Mouse (Mus musculus) spleen, postnatal 14 days (tissue): ENCODE results near the gene Crip3.

Source experiments
- DNase-seq, 2 experiments: peaks; one replicate each; pipeline ENCODE4 v3.0.0; 2021 to 2022; ENCODE audit warnings: low spot score in 2 of 2

The Crip3 gene

DNA sequence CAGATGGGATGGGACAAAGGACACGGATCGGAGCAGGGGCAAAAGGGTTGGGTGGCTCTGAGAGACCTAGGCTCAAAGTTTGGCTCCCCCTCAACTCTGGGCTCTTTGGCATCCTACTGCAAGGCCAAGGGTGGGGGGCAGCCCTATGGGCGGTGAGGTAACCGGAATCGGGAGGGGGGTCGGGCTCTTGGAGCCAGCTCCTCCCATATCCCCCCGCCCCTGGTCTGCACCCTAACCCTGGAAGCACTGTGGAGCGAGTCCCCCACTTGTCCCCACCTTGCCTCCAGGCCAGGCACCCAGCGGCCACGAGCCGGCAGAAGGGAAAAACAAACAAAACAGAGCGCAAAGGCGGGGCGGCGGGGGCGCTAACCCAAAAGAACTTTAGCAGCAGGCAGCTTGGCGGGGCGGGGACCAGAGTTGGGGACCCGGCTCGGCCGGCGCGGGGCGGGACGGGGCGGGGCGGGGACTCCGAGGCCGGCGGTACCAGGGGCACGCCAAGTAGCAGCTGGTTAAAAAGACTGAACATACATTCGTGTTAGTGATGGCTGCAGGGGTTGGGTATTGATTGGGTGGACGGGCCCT is 26.5 kb downstream of the Crip3 start:
- DNase-seq, result no peak

DNA sequence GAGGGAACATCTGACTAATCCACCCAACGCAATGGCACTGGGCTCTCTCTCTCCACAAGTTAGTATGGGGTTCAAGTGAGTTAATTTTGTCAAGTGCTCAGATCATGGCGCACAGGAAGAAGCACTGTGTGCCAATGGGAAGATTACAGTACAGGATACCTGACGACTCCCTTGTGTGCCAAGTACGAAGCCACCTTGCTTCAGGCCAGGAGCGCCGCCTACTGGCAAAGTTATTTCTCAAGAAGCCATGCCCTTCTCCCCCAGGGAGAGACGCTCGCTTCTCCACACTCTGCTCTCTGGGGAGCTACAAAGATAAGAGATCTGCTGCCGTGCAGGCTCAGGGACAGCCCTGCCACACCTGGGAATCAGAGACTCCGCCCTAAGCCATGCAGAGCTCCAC is 29.1 kb downstream of the Crip3 start:
- peak in 1 of 2 experiments; percentile 40 for DNase-seq

DNA sequence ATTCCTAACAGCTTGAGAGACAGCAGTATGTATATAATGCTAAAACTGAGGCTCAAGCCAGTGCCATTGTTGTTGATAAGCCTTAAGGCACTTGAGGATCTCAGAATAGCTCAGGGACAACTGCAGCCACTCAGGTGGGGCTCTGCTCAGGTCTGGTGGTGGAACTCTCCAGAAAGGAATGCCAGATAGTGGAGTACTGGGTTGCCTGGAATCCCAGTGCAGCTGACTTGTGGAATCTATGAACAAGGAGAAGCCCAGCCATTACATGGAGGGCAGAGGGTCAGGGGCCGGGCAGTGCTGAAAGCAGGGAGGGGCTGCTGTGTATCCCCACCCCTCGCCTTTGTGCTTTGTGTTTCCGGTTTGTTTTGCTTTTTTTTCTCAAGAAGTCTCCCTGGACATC is 29.7 kb downstream of the Crip3 start:
- no peak for DNase-seq

DNA sequence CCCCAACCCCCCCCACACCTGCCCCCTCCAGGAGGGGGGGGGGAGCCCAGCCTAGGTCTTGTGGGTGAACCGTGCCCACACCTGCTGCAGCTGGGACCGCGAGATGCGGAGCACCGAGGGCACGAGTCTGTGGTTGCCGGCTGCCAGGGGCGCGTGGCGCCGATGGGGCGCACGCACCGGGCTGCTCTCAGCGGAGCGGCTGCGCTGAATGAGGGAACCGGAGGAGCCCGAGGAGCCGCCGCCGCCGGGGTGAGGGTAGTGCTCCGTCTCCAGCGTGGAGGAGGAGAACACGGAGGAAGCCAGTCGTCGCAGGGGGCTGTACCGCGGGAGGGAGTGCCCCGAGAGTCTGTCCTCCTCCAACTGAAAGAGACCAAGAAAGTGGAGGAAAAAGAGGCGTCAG is 31.9 kb downstream of the Crip3 start:
- no peak for DNase-seq

DNA sequence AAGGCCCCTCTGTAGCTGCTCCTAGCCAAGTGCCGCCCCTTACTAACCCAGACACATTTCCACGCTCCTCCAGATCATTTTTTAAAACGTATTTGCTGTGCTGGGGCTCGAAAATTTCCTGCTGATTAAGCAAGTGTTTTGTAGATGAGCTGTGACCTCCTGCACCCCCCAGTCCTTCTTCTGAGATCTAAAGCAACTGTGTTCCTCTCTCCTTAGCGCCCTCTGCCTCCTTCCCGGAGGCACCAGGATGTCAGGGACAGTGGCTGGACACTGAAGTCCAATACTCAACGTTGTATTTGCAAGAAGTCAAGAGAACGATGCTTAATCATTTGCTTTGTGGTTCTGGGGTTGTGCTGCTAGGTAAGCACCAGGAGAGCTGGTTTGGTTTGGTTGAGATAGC is 32.6 kb downstream of the Crip3 start:
- no peak for DNase-seq

DNA sequence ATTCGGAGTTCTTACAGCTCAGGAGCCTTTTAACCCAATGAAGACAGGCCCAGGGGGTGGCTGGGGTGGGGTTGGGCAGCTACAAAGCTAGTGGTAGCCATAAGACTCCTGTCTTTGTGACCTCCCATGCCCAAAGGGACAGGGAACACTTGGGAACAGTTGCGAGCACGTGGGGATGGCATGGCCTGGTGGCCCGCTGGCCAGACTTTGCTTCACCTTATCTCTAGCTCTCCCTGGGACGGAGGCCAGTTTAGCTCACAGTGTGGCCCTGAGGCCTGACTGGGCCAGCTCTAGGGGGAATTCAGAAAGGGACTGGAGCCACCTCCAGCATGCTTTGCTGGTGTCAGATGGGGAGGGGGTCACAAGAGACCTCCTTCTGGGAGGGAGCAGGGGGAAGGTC is 33.5 kb downstream of the Crip3 start:
- no peak for DNase-seq

DNA sequence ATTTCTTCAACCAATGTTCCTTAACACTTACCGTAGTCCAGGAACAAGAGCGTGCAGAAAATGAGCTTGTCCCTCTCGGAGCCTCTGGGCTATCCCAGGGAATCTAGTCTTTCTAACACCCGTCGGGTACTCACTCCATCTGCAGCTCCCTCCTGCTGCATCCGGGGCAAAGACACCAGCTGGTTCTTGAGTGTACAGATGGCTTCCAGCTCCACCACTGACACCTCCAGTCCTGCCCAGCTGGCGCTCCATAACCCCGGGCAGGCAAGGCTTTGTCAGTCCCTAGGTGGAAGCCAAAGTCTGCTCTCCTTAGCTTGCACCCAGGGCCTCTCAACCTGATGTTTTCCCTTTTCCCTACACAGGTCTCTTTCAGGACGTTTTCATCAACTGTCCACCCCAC is 39.1 kb downstream of the Crip3 start:
- DNase-seq, result no peak

DNA sequence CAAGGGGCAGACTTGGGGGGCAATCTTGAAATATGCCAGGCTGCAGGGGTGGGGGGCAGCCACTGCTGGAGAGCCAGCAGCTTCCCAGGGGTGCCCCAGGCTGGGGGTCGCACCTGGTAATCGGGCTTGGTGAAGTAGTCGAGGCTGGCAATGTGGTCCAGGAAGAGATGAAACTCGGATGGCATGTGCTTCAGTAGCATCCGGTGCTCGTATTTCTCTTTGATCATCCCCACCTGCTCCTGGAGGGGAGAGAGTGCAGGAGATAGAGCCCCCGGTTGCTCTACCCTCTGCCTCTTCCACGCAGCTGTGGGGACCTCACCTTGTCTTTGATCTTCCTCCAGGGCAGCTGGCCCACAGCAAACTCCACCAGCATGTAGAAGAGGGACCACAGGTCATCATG is 47.9 kb downstream of the Crip3 start:
- DNase-seq, result no peak

DNA sequence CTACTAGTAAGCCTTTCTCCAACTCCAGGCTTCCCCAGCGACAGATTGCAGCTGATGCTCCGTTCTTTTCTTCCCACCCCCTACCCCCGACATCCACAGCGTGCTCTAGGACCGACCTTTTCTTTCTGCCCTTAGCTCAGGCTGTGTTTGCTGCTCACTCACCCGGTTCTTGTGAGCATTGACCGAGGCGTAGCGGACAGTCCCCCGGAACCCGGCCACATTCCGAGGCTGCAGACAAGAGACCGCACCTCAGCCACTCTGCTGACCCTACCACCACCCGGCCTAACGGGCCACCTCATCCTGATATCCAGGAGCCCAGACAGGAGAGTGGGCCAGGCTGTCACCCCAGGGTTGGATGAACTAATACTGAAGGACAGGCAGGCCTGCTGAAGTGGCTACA is 48.6 kb downstream of the Crip3 start:
- DNase-seq, result no peak
